Mouse (Mus musculus) gonadal fat pad, adult 2 months (tissue): ENCODE measurements around the gene Cdkl4. TPM values are rescaled to one million over a fixed set of nuclear protein-coding genes. Genes with fewer than 3 reads are reported as not detected.
A peak's percentile ranks its signal among the peaks of the same experiment; 100 is the strongest.
"Not testable (repeated sequence)": the region's sequence is repeated elsewhere in the genome, so short reads cannot be mapped to it uniquely, and the experiment has no call there.

Source experiments
- DNase-seq: peaks from one replicate; pipeline ENCODE4 v3.0.0-alpha.2; 2012; ENCODE audit warnings: low read depth
- polyA plus RNA-seq: library from polyadenylated mRNA; depleted of rRNA; stranded (reverse); fragments of >200 nt; gene quantifications from 2 replicates; pipeline ENCODE4 v1.2.3, GENCODE M21; 2012

Cdkl4 gene
- polyA plus RNA-seq, 1 experiment = 1.7 TPM

DNA sequence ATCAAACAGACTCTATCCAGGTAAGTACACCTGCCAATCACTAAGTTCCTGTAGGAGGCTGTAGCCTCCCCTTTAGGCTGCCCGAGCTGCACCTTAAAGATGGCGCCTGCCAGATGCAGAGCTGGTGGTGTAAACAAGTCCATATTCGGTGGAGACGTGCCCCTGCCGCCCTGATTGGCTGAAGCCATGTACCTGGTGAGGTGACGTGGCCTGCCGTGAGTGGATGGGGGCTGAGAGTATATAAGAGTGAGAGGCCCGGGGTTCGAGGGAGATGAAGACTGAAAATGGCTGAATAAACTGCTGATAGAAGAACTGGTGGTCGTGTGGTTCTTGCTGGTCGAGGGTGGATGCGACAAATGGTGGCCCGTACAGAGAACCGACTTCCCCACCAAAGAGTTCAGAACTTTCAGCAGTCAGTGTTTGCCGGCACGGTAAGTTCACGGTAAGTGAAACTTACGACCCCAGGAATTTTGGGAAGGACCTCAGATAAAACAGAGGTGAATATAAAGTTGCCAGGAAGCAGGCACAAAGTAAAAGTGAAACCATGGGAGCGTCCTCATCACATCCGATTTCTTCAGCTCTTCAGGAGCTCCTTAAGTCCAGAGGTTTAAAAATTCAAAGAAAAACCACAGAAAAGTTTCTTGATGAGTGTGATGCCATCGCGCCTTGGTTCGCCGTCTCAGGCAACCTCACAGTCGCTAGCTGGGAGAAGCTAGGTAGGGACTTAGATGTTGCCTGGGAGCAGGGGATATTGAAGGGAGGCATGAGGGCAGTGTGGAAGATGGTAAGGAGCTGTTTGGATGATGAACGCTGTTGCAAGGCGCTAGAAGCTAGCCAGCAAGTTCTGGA, 13.6 kb downstream of the Cdkl4 start:
- DNase-seq = not testable (repeated sequence)

DNA sequence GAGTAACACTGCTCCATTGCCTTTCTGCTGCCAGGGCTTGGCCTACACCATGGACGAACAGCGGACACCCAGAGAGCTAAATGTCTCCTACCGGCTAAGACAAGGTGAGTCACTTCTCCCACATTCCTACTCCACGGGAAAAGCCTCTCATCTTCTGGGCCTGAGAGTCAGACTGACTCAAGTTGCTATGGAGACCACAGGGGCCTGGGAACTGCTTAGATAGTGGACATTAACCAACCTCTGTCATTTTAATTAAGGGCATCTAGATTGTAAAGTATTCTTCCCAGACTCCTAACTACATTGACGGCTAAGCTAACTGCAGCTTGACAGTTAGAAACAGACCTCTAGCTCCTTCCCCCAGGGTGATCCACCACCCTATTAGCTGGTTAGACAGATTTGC, 14.8 kb downstream of the Cdkl4 start:
- no peak for DNase-seq

DNA sequence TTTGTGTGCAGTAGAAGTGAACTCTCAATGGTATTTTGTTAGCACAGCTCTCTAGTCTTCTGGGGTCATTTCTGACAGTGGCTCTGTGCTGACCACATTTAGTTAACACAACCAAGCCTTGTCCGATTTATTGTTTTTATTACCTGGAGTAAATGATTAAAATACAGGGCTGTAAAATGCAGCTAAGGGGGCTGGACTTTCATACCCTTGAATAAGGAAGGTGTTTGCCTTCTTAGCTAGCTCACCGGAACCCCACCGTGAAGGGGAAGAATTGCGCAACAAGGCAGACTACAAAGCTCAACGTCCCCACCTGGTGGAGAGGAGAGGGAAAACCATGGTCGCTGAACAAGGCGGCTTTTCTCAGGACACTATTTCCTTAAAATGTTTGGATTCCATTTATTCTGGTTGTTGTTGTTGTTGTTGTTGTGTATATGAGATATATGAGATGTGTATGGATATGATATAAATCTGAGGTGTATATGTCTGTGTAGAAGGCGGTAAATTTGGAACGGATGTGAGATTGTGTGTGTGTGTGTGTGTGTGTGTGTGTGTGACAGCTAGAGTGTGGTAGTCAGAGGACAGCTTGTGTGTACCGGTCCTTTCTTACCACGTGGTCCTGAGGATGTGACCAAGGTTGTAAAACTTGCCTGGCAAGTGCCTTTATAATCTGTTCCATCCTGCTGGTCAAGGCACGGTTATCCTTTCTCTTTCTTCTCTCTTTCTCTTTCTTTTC, 16.8 kb downstream of the Cdkl4 start:
- no peak for DNase-seq

DNA sequence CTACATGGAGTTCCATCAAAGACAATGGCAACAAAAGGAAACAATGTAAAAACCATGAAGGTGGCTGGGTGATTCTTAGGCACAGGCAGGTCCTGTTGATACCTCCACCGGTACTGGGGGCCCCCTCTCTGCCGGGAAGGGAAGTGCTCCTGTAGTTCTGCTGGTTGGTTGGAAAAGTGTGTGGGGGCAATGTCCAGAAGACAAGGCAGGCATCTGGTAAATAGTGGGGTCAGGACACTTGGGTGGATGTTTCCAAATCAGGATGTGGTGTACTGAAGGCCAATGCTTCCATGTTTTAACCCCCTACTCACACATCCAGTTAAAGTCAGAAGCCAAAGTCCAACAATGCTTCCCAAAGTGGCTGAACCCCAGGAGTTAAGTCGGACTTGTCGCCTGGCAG, 17.9 kb downstream of the Cdkl4 start:
- DNase-seq = no peak

DNA sequence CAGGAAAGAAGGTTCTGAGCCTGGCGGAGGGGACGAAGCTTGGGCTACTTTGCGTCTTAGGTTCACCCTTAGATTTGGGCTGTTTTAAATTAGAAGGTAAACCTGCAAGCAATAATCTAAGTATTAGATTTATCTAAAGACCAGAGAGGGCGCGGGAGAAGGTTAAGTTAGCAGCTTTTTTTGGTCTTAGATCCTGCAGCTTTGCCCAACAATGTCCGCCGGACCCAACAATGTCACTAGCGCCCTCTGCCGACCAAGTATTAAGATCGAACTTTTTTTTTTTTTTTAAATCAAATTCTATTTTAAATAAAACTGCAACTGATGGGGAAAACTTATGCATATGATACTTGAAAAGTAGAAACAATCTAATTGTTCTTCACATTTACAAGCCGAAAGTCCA, 18.6 kb downstream of the Cdkl4 start:
- no peak for DNase-seq

DNA sequence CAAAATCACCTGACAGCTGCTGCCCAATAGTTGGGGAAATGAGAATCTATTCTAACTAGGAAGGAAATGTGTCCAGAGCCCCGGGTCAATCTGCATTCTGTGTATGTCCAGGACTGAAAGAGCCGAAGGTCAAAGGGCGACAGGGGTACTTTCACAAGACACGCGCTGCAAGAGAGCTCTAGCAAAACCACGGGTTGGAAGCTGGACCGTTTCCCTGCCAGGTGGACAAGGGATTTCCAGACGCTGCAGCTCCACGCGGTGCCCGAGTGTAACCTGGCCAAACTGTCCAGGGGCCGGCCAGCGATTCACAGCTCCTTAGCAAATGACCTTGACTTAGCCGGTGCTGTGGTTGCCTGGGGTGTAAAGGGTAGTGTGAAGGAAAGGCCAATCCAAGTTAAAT, 19.0 kb downstream of the Cdkl4 start:
- DNase-seq = no peak

DNA sequence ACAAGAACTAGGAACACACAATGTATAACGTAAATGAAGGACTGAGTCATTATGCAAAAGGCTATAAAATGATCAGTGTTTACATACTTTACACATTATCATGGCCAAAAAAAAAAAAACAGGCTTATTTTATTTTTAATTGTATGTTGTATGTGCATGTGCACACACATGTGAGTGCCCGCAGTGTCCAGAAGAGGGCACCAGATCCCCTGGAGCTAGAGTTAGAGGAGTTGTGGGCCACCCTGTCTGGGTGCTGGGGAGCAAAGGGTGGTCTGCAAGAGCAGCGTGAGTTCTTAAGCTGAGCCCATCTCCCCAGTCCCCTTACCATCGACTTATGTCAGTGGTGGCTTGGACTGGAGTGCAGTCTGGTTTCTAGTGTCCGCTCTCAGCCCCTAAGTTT, 20.2 kb downstream of the Cdkl4 start:
- DNase-seq = no peak

DNA sequence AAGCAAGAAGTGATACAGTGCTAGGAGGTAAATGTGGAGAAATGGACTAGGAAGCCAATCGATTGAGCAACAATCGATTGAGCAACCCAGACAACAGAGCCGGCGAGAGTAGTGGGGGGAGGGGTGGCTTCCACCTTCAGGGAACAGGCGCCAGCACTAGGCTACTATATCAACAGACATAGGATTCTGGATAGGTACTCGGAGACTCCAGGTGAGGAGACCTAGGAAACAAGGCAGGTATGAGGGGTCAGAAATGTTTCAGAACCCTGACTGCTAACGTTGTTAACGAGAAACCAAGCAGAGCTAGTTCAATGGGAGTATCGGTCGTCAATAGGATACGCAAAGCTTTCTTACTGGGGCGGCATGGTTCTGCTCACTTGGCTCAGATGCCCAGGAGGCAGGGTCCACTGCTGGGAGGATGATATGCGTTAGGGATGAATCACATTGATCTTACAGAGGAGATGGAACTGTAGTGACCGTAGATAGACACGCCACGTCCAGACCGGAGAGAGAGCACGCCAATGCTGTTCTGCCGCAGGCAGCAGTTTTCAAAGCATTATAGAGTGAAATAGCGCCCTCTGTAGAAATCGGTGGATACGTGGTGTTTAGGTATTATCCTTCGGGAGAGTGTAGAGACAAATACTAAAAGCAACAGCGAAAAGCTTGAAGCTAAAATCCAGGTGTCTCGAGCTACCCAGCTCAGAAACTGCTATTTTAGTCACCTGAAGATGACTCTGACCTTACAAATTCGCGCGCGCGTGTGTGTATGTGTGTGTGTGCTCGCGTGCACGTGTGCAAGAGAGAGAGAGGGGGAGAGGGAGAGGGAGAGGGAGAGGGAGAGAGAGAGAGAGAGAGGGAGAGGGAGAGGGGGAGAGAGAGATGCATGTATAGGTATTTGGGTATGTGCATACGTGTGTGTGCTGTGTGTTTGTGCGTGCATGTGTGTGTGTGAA, 24.0 kb downstream of the Cdkl4 start:
- DNase-seq = peak; percentile 46

DNA sequence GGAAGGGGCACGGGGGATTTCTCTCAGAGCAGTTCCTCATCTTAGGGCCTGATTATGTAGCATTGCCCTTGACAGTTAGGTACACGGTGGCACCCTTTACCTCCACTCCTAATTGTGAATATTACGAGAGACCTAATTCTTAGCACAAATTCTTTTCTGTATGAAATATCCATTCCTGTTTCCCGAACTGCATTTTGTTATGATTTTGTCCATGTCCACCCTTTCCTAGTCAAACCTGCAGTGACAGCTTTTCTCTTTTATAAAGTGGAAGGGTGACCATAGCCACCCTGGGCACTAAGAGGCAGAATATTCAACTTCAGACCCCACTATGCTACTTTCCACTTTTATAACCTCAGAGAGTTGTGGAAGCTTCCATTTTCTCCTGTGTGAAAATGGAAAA, 25.0 kb downstream of the Cdkl4 start:
- no peak for DNase-seq

DNA sequence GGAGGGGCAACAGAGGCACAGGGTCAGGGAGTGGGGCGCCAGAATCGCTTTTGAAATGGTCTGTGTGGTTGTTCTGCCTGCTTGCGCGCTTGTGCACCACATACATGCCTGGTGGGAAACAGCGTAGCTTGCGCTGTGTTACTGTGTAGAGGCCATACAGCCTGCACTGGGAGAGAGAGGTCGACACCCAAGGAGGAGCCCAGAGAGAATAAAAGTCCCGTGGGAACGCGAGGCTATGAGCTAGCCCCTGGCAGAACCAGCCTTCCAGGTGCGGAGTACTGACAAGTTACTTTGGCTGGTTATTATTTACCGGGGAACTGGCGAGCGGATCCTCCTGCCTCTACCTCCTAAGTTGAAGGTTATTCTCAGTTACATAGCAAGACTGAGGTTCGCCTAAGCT, 26.6 kb downstream of the Cdkl4 start:
- DNase-seq = no peak

DNA sequence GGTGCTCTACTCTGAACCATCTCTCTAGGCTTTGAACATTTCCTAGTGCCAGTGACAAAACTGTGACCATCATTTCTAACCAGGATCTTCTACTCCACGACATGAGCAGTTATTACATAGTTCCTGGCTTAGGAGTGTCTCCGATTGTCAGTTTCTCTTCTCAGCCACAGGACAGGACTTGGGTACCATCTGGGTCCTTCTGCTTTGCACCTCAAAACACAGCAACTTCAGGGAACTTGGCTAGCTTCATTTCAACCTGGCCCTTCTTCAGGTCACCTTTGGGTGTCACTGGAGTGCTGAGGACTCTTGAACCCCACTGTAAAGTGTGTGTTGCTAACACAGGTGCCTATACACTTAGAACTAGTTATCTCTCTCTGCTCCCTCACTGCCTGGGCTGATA, 30.8 kb downstream of the Cdkl4 start:
- DNase-seq = no peak

DNA sequence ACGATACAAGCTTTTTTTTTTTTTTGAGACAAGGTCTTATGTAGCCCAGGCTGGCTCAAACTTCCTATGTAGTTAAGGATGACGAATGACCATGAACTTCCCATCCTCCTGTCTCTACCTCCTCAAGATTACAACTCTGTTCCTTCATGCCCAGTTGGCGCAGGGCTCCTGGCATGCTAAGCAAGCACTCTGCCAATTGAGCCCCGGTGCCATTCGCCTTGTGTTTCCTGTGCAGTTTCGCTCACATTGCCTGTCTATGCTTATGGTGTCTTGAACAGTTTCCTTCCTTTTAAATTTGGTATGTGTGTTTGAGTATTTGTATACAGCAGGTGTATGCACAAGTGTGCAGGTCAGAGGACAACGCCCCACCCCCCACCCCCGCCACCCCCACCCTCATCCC, 31.4 kb downstream of the Cdkl4 start:
- no peak for DNase-seq

DNA sequence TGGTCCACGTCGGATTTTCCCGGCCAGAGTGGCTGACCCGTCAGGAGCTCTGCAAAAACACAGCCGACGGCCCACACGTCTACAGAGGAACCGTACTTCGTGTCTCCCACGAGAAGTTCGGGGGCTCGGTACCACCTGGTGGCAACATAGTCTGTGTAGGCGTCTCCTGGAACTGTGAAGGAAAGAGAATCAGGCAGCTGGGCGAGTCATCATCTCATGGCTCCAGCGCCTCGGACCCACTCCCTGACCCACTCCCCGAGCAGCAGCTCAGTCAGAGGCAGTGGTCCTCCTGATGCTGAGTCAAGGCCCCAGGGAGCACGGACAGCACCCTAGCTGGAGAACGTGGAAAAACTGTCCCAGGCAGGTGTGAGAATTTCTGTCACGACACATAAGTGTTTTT, 34.0 kb downstream of the Cdkl4 start:
- no peak for DNase-seq

DNA sequence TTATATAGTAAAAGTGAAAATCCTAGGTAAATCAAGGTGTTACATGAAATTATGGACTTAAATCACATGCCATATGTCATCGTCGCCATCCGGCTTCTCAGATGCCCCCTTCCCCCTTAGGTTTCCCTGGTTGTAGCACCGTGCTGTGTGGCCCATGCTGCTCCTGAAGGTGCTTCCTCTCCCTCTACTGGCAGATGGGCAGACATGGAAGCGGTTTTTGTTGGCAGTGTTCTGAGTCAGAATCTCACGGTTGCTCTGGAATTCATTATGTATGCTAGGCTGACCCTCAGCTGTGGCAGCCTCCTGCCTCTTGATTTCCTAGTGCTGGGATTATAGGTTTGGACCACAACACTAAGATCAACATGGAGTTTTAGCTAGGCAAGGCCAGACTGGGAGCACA, 40.5 kb downstream of the Cdkl4 start:
- no peak for DNase-seq

DNA sequence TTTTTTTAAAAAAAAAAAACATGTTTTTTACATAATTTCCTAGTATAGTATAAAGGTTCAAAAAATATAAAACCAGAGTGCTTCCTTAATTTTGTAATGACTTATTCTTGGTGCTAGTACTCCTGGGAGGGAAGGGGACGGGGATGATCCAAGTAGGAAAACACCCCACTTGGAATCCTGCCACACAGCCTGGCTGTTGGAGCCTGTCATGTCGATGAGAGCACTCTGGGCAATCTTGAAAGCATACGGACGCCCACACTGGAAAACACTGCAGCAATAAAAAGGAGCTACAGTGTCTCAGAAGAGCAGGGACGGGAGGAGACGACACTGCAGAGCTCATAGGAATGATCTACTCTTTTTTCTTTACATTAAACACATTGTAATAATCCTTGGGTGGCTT, 42.0 kb downstream of the Cdkl4 start:
- no peak for DNase-seq

DNA sequence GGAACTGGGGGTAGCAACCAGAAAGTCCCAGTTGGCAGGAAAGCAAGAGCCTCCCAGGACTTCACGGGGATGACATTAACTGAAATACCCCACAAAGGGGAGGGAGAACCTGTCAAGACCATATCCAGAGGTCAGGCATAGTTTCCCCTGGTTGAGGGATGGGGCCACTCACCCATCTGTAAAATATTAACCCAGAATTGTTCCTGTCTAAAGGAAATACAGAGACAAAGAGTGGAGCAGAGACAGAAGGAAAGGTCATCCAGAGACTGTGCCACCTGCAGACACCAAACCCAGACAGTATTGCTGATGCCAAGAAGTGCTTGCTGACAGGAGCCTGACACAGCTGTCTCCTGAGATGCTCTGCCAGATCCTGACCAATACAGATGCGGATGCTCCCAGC, 46.3 kb downstream of the Cdkl4 start:
- not testable (repeated sequence) for DNase-seq

DNA sequence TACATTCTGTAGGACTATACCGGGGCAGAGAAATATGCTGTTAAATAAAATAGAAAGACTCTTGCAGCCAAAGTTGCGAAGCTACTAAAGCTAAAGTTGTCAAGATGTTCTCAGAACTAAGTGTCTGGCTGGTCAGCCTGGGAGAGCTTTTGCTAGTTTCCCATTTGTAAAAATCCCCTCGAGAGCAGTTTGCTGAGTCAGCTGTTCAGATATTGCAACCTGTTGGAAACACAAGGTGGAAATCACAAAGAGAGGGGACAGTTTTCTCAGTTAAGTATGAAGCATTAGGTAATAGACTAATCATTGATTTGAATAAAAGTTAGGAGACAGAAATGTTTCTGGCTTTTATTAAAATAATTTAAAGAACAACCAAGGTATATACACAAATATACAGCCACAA, 54.4 kb downstream of the Cdkl4 start:
- DNase-seq = no peak

DNA sequence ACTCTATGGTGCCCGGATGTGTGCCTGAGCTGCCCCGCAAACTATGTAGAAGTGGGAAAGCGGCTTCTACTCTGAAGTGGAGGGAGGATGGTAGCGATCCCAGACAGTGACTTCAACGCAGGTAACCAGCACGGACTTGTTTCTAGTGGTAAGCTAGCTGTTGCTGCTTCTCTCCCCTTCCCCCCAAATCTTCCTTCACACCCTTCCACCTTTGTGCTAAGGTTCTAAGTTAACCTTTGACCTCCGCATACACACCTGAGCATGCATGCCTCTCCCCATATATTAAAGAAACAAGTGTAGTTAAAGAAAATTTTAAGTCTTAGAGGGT, 55.4 kb downstream of the Cdkl4 start:
- DNase-seq = no peak

DNA sequence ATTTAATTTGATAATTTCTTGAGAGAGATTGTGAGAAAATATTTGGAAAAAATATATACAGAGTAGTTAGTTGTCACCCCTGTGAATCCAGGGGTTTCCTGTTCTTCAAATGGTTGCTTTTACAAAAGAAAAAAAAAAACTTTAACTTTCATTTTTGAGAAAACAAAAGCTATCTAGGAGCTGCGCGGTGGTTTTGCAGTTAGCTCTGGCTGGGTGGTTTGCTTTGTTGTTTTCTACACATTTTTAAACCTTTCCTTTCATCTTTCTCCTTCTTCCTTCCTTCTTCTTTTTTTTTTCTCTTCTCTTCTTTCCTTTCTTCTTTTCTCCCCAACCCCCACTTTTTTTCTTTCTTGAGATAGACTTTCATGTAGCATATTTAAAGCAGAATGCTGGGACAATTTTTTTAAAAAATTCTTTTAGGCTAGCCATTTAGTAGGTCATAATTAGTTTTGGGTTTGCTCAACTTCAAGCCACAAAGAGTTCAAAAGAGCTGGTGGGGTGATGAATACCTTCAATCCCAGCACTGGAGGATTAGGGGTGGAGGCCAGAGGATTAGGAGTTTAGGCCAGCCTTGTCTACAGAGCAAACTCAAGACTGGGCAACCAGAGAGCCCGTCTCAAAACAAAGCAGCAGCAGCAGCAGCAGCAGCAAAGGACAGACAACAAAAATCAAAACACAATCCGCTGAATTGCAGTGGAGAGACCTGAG, 55.9 kb downstream of the Cdkl4 start:
- no peak for DNase-seq

DNA sequence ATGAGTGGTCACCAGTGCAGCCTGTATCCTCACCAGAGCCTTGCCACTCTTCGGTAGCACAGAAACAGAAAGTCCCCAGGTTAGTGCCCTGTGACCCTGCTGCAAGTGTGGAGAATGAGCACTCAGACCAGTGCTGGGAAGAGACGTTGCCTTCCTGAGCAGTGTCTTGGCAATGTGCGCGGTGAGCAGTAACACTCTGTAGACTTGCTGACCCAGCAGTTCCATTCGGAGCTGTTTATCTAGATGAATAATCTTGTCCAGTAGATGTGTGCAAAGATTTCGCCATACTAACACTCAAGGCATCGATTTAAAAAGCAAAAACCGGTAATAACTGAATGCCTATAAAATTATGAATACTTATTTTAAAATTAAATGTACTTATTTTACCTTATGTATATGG, 57.1 kb downstream of the Cdkl4 start:
- DNase-seq = no peak

DNA sequence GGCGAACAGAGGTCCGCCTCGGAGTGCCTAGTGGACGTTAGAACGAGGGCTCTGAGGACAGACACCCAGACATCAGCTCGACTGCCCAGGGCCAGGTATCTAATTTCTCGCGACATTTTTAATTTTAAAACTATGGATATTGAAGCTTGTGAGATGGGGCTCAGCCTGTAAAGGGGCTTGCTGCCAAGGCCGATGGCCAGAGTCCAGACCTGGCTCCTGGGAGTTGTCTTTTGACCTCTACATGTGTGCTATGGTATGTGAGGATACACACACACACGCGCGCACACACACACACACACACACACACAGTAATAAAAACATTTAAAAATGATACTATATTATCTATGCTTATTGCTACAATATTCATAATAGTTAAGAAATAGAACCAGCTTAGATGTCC, 58.8 kb downstream of the Cdkl4 start:
- no peak for DNase-seq

DNA sequence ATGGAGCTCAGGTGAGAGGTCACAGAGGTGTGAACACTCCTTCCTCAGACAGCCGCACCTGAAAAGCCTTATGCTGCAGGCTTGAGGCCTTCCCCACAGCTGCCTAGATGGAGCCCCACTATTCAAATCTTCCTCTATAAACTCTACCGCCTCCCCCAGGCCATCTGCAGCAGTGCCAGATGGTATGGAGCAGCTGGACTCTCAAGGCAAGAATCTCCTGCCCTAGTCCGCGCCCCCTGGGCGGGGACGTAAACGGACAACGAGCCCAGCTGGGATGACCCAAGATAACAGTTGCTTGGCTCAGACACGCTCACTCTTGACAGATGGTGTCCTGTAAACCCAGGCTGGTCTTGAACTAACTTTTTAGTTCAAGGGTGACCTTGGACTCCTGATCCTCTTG, 60.4 kb downstream of the Cdkl4 start:
- no peak for DNase-seq
